Mouse (Mus musculus) liver, postnatal 0 days (tissue): ENCODE measurements around the gene Sh3yl1. TPM values are rescaled to one million over a fixed set of nuclear protein-coding genes. Genes with fewer than 3 reads are reported as not detected.

ENCODE experiments used
- ATAC-seq: fragments of 200-750 bp; cut with Nextera tagmentation; 2 replicates; pipeline ENCODE4 v1.8.0; 2017; ENCODE audit warnings: mild to moderate bottlenecking, moderate library complexity
- DNase-seq: peaks from one replicate; pipeline ENCODE4 v3.0.0-alpha.2; 2016
- H3K27ac ChIP-seq: fragments of 300-500 bp; sonication (generic); 2 replicates; pipeline ENCODE4 v1.5.1; 2014; ENCODE audit warnings: antibody characterized with exemption, moderate library complexity, mild to moderate bottlenecking, low read depth
- H3K27me3 ChIP-seq: fragments of 300-500 bp; sonication (generic); 2 replicates; pipeline ENCODE4 v1.6.1; 2014; ENCODE audit warnings: low read length, control low read depth, mixed read lengths; ENCODE audit not compliant: insufficient read depth
- H3K36me3 ChIP-seq: fragments of 300-500 bp; sonication (generic); replicated peaks from 2 replicates; pipeline ENCODE4 v1.6.1; 2014; ENCODE audit warnings: mild to moderate bottlenecking, control low read depth, low read length, moderate library complexity, mixed read lengths; ENCODE audit not compliant: insufficient read depth
- H3K4me1 ChIP-seq: fragments of 300-500 bp; sonication (generic); 2 replicates; pipeline ENCODE4 v1.6.1; 2014; ENCODE audit warnings: antibody characterized with exemption, mild to moderate bottlenecking, control low read depth; ENCODE audit not compliant: insufficient read depth
- H3K4me2 ChIP-seq: fragments of 300-500 bp; sonication (generic); 2 replicates; pipeline ENCODE4 v1.6.1; 2014; ENCODE audit warnings: low read depth, mild to moderate bottlenecking, low read length, moderate library complexity, mixed read lengths
- H3K4me3 ChIP-seq: fragments of 300-500 bp; sonication (generic); 2 replicates; pipeline ENCODE4 v1.5.1; 2014; ENCODE audit warnings: low read depth, low read length
- H3K9ac ChIP-seq: fragments of 300-500 bp; sonication (generic); replicated peaks from 2 replicates; pipeline ENCODE4 v1.6.1; 2014; ENCODE audit warnings: mild to moderate bottlenecking, moderate library complexity
- H3K9me3 ChIP-seq: fragments of 300-500 bp; sonication (generic); 2 replicates; pipeline ENCODE4 v1.6.1; 2016; ENCODE audit warnings: mild to moderate bottlenecking, control low read depth, low read length, mixed read lengths
- CTCF ChIP-seq: sonication (generic); IDR thresholded peaks from 2 replicates; pipeline ENCODE4 v1.5.1; 2016; ENCODE audit warnings: antibody characterized with exemption, low read depth
- EP300 ChIP-seq: IDR thresholded peaks from 2 replicates; pipeline ENCODE4 v1.6.1; 2016; ENCODE audit warnings: antibody characterized with exemption, low read depth, mild to moderate bottlenecking
- WGBS: fragments of 180-500 bp; shearing (Covaris S2); extraction: QIAGEN DNeasy Blood & Tissue Kit; methylation state at CpG from one replicate; pipeline ENCODE4 v1.1.7; 2014; ENCODE audit not compliant: insufficient replicate concordance; 5-methylcytosine and 5-hydroxymethylcytosine counted together
- polyA plus RNA-seq: library from polyadenylated mRNA; unstranded; fragments of >200 nt; fragmentation: Nextera tagmentation; extraction: Ambion mirVana; gene quantifications from 2 replicates; pipeline ENCODE4 v1.2.1, GENCODE M21; 2015

The Sh3yl1 gene
- polyA plus RNA-seq, 1 experiment from 2014 or later: 16.1 TPM

DNA sequence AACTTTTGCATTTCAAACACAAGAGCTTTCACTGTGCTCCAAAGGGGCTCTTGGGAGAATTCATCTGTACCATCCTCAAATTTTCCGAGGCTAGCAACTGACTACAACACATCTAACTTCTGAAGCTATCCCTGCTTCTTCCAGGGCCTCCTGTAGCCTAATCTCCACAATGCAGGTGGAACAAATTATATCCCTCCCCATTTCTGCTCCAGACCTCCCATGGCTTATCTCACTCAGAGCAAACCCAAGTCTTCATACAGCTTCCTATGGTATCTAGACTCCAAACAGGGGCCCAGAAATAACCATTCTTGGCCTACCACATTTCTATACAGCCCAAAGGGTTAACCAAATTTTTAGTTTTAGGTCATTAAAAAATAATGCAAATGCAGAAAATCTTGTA is 2.8 kb upstream of the Sh3yl1 start:
- ATAC-seq (peak; percentile 69), DNase-seq (peak; percentile 37)
- Histone ChIP-seq H3K9ac (peak overlapping the region; percentile 83; the same call in 1 of the 2 replicates), H3K4me1 (peaks cover 27% of the 10 kb centered on the region), H3K4me2 (peak overlapping the region; percentile 97), H3K27me3 (0 out of 2 replicates have a peak, but pooled peaks cover 3% of the 10 kb centered on the region), H3K27ac (peak overlapping the region; percentile 84), H3K4me3 (peak overlapping the region; percentile 81), H3K9me3 (no peaks in the 10 kb centered on the region), H3K36me3 (peaks cover 13% of the 10 kb centered on the region)
- WGBS: 42% methylated on average over 1 of the region's 1 CpGs
- TF ChIP-seq CTCF (no peak), EP300 (peak; percentile 96)

DNA sequence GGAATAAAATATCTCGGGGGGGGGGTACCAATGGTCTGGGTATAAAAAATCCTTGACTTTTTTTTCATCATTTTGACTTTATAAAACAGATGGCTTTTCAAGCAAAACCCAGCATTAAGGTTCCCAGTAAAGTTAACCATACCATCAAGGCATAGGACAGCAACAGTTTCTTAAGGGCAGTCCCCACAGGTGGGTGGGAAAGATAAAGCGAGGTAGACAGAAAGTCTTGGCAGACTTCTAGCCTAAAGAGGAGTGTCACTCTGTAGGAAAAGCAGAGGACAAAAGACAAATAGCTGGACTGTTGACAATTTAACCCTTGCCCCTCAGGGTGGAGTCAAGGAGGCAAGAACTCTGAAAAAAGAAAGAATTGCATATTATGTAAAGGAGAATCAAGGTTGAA is 1.6 kb upstream of the Sh3yl1 start:
- 53% methylated on average over 2 of the region's 2 CpGs for WGBS
- Histone ChIP-seq H3K4me3 (peak overlapping the region; percentile 81), H3K4me1 (peaks cover 27% of the 10 kb centered on the region), H3K4me2 (peak overlapping the region; percentile 97), H3K27ac (peak overlapping the region; percentile 90), H3K27me3 (0 out of 2 replicates have a peak, but pooled peaks cover 3% of the 10 kb centered on the region), H3K9me3 (no peaks in the 10 kb centered on the region), H3K36me3 (peaks cover 4% of the 10 kb centered on the region), H3K9ac (peak overlapping the region; percentile 83)
- peak; percentile 59 for ATAC-seq
- TF ChIP-seq EP300: peak; percentile 94
- no peak for TF ChIP-seq CTCF
- DNase-seq: peak; percentile 36

DNA sequence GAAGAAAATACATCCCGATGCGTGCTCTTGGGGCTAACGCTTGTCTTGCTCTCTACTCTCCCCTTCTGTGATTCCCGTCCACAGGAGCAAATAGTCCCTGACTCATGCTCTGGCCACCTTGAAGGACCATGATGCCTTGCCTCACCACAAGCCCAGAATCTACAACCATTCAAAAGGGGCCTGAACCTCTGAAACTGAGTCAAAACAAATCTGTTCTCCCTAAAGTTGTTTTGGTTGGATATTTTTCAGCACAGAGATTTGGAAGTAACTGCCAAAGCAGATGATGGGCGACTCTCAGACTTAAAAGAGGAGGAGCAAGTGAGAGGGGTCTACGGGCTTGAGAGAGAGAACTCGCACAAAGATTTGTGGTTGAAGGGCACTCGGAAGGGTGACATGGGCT is 608 bp upstream of the Sh3yl1 start:
- Histone ChIP-seq H3K4me2 (peak overlapping the region; percentile 97), H3K36me3 (peaks cover 4% of the 10 kb centered on the region; the same call in 1 of the 2 replicates), H3K9ac (peak overlapping the region; percentile 83), H3K27me3 (0 out of 2 replicates have a peak, but pooled peaks cover 3% of the 10 kb centered on the region), H3K4me1 (peaks cover 23% of the 10 kb centered on the region), H3K27ac (peak overlapping the region; percentile 90), H3K4me3 (peak overlapping the region; percentile 81), H3K9me3 (no peaks in the 10 kb centered on the region)
- DNase-seq (peak; percentile 30), ATAC-seq (peak; percentile 7)
- no peak for TF ChIP-seq CTCF
- no peak for TF ChIP-seq EP300
- WGBS: 12% methylated on average over 8 of the region's 8 CpGs

DNA sequence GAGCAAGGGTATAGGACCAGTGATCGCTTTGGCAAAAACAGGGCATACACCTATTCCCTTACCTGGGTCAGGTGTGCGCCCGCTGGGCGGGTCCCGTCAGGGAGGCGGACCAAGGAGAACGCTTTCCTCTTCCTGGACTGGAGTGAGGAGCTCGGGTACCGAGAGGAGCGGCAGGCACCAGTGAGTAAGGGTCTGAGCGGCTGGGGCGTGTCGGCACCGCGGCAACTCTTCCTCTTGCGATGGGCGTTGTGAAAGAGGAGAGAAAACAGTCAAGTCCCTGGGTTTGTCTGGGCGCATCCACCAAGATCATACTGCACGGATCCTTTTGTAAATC is 547 bp downstream of the Sh3yl1 start:
- TF ChIP-seq CTCF (no peak), EP300 (no peak)
- peak overlapping the region; percentile 55; the same call in 1 of the 2 replicates for H3K27ac ChIP-seq
- ATAC-seq (peak; percentile 38), DNase-seq (peak; percentile 62)
- H3K9ac ChIP-seq: peak overlapping the region; percentile 83
- peak overlapping the region; percentile 97 for H3K4me2 ChIP-seq
- H3K36me3 ChIP-seq: no peaks in the 10 kb centered on the region; the same call in 1 of the 2 replicates
- no peaks in the 10 kb centered on the region for H3K9me3 ChIP-seq
- H3K27me3 ChIP-seq: 0 out of 2 replicates have a peak, but pooled peaks cover 3% of the 10 kb centered on the region
- H3K4me1 ChIP-seq: peaks cover 20% of the 10 kb centered on the region
- H3K4me3 ChIP-seq: peak overlapping the region; percentile 81
- under 1% methylated on average over 19 of the region's 19 CpGs for WGBS

DNA sequence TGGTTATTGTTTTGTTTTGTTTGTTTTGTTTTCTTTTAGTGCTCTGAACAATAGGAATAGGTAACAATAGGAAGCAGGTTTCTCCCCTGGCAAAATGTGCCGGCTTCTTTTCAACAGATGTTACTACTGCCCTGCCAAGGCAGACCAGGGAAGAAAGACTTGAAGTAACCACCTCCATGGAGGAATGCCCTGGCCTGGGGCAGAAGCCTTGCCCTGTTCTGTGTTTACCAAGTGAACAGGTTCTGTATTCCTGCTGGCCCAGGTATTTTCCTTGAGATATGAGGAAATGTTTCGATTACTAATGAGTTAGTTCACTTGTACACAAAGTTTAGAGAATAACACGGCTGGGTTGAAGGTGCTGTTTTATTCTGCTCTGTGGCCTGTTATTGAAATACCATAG is 1.4 kb downstream of the Sh3yl1 start:
- Histone ChIP-seq H3K9me3 (no peaks in the 10 kb centered on the region), H3K36me3 (no peaks in the 10 kb centered on the region), H3K4me1 (peaks cover 20% of the 10 kb centered on the region), H3K27me3 (0 out of 2 replicates have a peak, but pooled peaks cover 3% of the 10 kb centered on the region), H3K27ac (no peak overlapping the region), H3K9ac (peak overlapping the region; percentile 83), H3K4me3 (peak overlapping the region; percentile 81), H3K4me2 (peak overlapping the region; percentile 97)
- DNase-seq (no peak), ATAC-seq (no peak)
- TF ChIP-seq EP300: no peak
- TF ChIP-seq CTCF: no peak
- 68% methylated on average over 3 of the region's 3 CpGs for whole genome bisulfite sequencing

DNA sequence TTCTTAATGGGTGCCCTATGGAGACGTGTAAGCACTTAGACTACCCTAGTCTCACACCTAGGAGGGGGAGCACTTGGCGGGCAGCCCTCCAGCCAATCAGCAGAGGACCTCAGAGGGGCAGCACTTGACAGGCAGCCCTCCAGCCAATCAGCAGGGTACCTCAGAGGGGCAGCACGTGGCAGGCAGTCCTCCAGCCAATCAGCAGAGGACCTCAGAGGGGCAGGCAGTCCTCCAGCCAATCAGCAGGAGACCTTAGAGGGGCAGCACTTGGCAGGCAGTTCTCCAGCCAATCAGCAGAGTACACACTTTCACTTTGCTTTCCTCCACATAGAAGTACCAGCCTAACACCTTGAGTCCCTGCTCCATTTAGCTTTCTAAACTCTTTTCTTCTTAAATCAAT is 10.9 kb downstream of the Sh3yl1 start:
- Histone ChIP-seq H3K4me2 (no peak overlapping the region), H3K4me1 (no peaks in the 10 kb centered on the region), H3K4me3 (no peak overlapping the region), H3K27ac (no peak overlapping the region), H3K27me3 (no peaks in the 10 kb centered on the region), H3K9me3 (no peaks in the 10 kb centered on the region), H3K9ac (no peak overlapping the region), H3K36me3 (0 out of 2 replicates have a peak, but pooled peaks cover 11% of the 10 kb centered on the region)
- no peak for TF ChIP-seq CTCF
- no peak for TF ChIP-seq EP300
- ATAC-seq: peak; percentile 69
- peak; percentile 29 for DNase-seq
- WGBS: 77% methylated on average over 3 of the region's 3 CpGs

DNA sequence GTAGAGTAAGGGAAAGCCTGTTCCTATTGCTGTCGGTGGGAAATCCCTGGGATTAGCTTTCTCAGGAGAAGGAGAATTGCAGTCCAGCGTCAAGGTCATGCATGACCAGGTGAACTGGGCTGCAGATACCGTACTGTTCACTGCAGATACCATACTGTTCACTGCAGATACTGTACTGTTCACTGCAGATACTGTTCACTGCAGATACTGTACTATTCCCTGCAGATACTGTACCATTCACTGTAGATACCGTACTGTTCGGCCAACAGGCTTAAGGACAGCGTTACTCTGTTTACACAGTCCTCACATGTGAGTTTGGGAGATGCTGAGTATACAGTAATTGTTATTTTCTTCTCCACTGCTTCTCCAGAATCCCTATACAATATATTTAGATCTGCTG is 16.7 kb downstream of the Sh3yl1 start:
- WGBS: 79% methylated on average over 6 of the region's 6 CpGs
- no peak for TF ChIP-seq EP300
- Histone ChIP-seq H3K4me1 (no peaks in the 10 kb centered on the region), H3K27ac (no peak overlapping the region), H3K27me3 (no peaks in the 10 kb centered on the region), H3K4me3 (no peak overlapping the region), H3K9me3 (no peaks in the 10 kb centered on the region), H3K36me3 (peaks cover 11% of the 10 kb centered on the region; the same call in 1 of the 2 replicates), H3K4me2 (no peak overlapping the region), H3K9ac (no peak overlapping the region)
- ATAC-seq (no peak), DNase-seq (no peak)
